Mouse (Mus musculus): ENCODE measurements around the gene Nup62.

DNA sequence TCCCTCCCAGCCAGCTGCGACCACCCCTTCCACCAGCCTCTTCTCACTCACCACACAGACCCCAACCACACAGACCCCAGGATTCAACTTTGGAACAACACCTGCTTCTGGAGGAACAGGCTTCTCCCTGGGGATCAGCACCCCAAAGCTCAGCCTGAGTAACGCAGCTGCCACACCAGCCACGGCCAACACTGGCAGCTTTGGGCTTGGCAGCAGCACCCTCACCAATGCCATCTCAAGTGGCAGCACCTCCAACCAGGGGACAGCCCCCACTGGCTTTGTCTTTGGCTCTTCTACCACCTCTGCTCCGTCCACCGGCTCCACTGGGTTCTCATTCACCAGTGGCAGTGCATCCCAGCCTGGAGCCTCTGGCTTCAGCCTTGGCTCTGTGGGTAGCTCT, 12.8 kb downstream of the Nup62 start:
- TF ChIP-seq EP300 (IDR thresholded peaks at IDR 0.05; ENCODE audit: low read depth) (no peak), CTCF (IDR thresholded peaks at IDR 0.05; ENCODE audit: low read depth) (no peak)

All from liver, embryonic 14.5 days (tissue).